Mouse (Mus musculus) bone marrow macrophage, adult 2 months (primary cell): Measurements from ENCODE around the gene Gpx4. TPM values are rescaled to one million over a fixed set of nuclear protein-coding genes. Genes with fewer than 3 reads are reported as not detected.

ENCODE experiments used
- H3K27ac ChIP-seq: 2 replicates; pipeline ENCODE4 v1.5.1; 2012; ENCODE audit warnings: low read depth, low read length; ENCODE audit not compliant: insufficient read depth
- H3K4me1 ChIP-seq: 2 replicates; pipeline ENCODE4 v1.6.1; 2012; ENCODE audit warnings: low read length; ENCODE audit not compliant: control insufficient read depth, insufficient read depth
- H3K4me3 ChIP-seq: 2 replicates; pipeline ENCODE4 v1.5.1; 2012; ENCODE audit warnings: mild to moderate bottlenecking, low read length, moderate library complexity; ENCODE audit not compliant: insufficient read depth
- CTCF ChIP-seq: IDR thresholded peaks from 2 replicates; pipeline ENCODE4 v1.5.1; 2012; ENCODE audit warnings: low read depth, mild to moderate bottlenecking, low read length, moderate library complexity
- POLR2A ChIP-seq: IDR thresholded peaks from 2 replicates; pipeline ENCODE4 v1.6.1; 2012; ENCODE audit warnings: mild to moderate bottlenecking, low read depth, low read length, borderline replicate concordance
- polyA plus RNA-seq: library from polyadenylated mRNA; stranded (reverse); fragments of >200 nt; gene quantifications from 2 replicates; pipeline ENCODE4 v1.2.4, GENCODE M21; 2012; ENCODE audit not compliant: missing spikeins, insufficient read depth, insufficient read length

Gpx4 gene
- polyA plus RNA-seq, 1 experiment, result 322 TPM

DNA sequence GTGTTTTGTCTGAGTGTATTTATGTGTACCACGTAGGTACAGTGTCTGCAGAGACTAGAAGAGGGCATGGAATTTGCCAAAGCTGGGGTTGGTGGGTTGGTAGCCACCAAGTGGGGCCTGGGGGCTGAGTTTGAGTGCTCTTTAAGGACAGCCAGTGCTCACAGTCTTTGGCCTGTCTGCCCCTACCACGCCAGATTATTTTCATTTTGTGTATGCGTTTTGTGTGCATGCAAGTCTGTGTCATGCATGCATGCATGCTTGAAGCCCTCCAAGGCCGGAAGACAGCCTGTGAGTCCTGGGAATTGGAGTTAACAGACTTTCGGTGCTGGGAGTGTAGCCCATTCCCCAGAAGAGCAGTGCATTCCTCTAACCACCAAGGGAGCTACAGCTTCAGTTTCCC, 8.4 kb downstream of the Gpx4 start:
- Histone ChIP-seq H3K4me1 (peaks cover 27% of the 10 kb centered on the region), H3K4me3 (peak overlapping the region; percentile 84; the same call in 1 of the 2 replicates), H3K27ac (no peak overlapping the region)
- no peak for TF ChIP-seq CTCF
- TF ChIP-seq POLR2A, result no peak

DNA sequence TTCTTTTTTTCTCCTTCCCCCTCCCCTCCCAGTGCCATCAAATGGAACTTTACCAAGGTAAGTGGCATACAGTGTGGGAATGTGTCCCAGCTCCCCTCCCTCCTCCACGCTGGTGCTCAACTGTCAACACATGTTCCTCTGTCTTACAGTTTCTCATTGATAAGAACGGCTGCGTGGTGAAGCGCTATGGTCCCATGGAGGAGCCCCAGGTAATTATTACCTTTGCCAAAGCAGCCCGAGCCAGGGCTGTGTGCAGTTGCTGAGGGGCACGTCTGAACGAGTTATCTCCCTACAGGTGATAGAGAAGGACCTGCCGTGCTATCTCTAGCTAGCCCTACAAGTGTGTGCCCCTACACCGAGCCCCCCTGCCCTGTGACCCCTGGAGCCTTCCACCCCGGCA, 8.9 kb downstream of the Gpx4 start:
- Histone ChIP-seq H3K27ac (no peak overlapping the region), H3K4me1 (peaks cover 22% of the 10 kb centered on the region), H3K4me3 (no peak overlapping the region; the same call in 1 of the 2 replicates)
- TF ChIP-seq CTCF, result no peak

DNA sequence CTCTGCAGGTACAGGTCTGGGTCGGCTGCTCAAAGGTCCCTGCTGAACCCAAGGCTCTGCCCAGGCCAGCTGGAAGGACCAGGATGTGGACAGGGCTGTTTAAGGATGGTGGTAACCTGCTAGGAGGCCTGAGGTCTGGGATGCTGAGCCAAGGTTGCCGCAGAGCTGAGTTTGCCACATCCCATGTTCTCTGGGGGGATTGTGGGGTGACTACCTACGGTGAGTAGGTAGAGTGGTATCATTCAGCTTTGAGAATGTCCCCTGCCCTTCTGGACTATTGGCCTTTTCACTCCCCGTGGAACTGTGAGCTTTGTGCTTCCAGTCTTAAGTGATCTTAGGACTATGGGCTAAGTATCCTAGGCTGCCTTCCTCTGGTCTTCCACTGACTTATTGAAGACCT, 9.5 kb downstream of the Gpx4 start:
- peaks cover 16% of the 10 kb centered on the region for H3K4me1 ChIP-seq
- no peak overlapping the region for H3K27ac ChIP-seq
- TF ChIP-seq POLR2A (no peak), CTCF (no peak)
- H3K4me3 ChIP-seq, result no peak overlapping the region

DNA sequence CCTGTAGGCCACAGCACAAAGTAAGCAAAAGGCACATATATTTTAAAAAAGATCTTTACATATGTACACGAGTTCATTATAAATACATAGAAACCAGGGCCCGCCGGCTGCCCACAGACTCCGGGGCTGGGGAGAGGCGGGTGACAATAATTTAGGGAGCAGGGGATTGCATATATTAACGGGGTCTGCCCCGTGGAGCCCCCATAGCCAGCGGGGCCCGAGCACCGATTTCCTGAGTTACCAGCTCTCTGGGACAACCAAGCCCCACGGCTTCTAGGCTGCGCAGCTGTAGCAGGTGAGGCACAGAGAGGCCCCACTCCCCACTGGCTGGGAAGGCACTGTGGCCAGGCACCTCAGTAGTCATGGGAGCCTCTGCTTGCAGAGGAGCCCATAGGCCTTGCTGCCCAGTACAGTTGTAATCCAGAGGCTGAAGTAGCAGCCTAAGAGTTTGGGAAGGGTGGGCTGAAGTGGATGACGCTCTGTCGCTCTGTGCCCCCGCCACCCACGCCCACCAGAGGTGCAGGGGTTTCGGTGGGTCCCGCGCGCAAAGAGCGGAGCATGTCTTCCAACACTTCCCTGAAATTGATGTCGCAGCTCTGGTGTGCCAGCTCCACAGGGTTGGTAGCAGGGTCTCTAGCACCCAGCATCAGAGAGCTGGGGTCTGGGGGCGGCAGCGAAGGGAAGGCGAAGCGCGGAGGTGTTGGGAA, 10.2 kb downstream of the Gpx4 start:
- TF ChIP-seq POLR2A, result no peak
- TF ChIP-seq CTCF, result no peak
- Histone ChIP-seq H3K27ac (no peak overlapping the region), H3K4me3 (no peak overlapping the region), H3K4me1 (peaks cover 11% of the 10 kb centered on the region)

DNA sequence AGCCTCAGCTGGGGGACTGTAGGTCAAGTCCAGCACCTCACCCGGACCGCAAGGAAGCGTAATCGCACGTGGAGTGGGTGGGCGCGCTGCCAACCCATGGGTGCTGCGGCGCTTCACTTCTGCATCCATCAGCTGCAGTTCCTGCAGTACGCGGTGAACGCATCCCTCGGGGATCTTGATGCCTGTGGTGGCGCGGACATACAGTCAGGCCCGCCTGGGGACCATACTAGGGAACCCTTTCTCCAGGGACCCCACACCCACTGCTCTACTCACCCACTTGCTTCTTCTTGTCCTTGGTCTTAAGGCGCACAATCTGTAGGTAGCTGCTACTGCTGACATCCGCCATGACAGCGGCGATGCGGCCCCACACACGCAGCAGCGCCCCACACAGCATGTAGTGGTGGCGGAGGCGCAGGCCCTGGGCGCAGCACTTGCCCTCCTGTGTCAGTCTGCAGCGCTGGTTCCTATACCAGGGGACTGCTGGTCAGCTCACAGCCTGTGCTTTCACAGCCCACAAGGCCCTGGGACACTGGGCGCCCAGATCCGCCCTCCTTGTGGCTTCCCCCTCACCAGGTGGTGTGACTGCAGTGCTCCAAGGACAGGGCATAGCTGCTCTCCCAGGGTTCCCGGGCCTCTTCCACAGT, 10.8 kb downstream of the Gpx4 start:
- H3K4me1 ChIP-seq, result peaks cover 5% of the 10 kb centered on the region
- TF ChIP-seq CTCF (no peak), POLR2A (no peak)
- H3K4me3 ChIP-seq, result no peak overlapping the region

DNA sequence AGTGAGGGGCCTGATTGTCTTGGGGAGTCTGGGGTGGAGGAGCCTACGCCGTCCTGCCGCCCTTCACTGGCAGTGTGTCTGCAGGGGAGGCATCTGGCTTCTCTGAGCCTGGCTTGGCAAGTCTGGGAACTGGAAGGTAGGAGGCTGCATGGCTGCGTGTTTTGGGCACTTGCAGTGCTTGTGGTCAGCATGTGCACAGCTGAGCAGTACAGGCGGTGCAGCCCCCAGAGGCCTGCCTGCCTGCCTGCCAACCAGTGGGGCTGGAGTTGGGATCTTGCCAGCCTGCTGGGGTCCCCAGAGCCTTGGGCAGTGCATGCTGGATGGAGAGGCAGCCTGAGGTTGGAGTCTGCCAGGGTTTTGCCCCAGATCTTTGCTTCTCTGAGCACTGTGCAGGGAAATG, 16.1 kb downstream of the Gpx4 start:
- no peaks in the 10 kb centered on the region for H3K4me1 ChIP-seq
- H3K4me3 ChIP-seq, result no peak overlapping the region
- TF ChIP-seq POLR2A (no peak), CTCF (no peak)
- H3K27ac ChIP-seq, result no peak overlapping the region

More for the DNA sequence above, 10.8 kb downstream of the Gpx4 start:
- no peak overlapping the region for H3K27ac ChIP-seq

DNA sequence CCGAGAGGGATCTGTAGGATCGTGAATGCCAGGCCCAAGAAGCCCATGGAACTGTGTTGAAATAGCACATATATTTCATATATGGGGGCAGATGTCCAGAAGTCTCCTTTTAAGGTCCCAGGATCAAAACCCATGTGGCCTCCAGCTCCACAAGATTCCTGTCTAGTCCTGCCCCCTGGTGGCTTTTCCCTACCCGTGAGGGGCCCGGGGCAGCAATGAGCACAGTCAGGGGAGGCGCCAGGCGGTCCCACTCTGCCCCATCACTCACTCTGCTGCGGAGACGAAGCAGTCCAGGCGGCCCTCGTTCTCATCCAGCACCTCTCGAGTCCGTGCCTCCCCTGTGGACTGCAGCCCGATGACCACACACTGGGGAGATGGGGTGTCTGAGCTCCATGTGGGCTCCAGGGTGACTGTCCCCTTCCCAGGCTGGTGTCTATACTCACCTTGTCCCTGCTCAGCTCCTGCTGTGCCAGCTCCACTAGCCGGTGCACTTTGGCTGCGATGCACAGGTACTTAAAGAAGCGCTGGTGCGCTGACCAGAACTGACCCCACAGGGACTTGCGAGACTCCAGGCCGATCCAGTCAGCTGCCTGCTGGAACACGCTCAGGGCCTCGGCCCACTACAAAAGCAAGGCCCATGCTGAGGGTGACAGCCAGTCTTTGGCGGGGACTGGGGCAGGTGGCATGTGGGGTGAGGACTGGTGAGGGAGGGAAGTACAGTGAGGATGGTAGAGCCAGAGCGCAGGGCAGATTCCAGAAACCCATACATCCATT, 17.1 kb downstream of the Gpx4 start:
- no peak for TF ChIP-seq CTCF
- no peak for TF ChIP-seq POLR2A
- H3K4me3 ChIP-seq, result no peak overlapping the region
- H3K27ac ChIP-seq, result no peak overlapping the region
- H3K4me1 ChIP-seq, result no peaks in the 10 kb centered on the region

DNA sequence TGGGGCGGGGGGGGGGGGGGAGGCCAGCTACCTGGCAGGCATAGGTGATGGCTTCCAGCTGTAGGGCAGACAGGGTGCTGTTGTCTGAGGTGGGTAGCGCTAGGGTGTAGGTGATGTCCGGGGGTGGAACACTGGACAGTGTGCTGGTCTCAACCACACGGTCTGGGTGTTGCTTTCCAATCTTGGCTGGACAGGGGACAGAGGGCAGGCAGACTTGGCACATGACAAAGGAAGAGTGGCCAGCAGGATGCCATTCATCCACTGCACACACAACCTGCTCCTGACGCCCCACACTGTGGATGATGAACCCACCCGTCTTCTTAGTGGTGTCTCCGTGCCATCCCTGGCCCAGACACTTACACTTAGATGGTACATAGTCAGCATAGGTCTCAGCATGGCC, 22.3 kb downstream of the Gpx4 start:
- TF ChIP-seq CTCF, result no peak
- no peak for TF ChIP-seq POLR2A
- no peak overlapping the region for H3K27ac ChIP-seq
- H3K4me1 ChIP-seq, result peaks cover 42% of the 10 kb centered on the region
- no peak overlapping the region for H3K4me3 ChIP-seq

DNA sequence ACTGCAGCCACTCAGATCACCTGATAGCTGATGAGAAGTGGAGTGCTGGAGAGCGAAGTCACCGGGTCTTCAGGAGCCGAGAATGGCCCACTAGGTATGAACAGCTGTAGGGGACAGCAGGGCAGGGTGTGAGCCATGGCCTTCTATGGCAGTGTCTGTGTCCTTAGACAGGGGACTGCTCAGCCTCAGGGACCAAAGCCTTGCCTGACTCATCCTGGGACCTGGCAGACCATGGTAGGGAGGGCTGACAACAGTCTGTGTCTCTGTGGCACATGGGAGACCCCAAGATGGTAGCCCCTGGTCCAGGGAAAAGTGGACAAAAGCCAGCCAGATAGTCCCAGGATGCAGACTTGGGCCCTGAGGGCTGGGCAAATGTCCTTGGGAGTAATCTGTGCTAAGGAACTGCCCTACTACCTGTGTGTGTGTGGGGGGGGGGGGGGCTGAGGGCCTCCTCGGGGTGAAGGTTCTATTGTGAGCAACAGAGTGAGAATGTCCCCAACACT, 23.0 kb downstream of the Gpx4 start:
- Histone ChIP-seq H3K4me1 (peaks cover 42% of the 10 kb centered on the region), H3K27ac (peak overlapping the region; percentile 85), H3K4me3 (no peak overlapping the region)
- no peak for TF ChIP-seq POLR2A
- TF ChIP-seq CTCF, result no peak
